Mouse (Mus musculus): ENCODE measurements at regions not wholly inside any gene's neighbourhood (a gene's known extent, or its start where the extent isn't known, plus 50 kb on each side); places are given as distances from the start of the nearest gene placed in this dataset.

GRCm38 (mm10) chr11:6785471-6785870 lies 52.0 kb downstream of the Gm11983 start:
- no peak for DNase-seq (ENCODE audit: low read depth, low spot score)

GRCm38 (mm10) chr11:6782826-6783225 lies 54.6 kb downstream of the Gm11983 start:
- DNase-seq (ENCODE audit: low read depth, low spot score): no peak

GRCm38 (mm10) chr11:6779752-6780151 lies 57.7 kb downstream of the Gm11983 start:
- DNase-seq (ENCODE audit: low read depth, low spot score): no peak

DNA sequence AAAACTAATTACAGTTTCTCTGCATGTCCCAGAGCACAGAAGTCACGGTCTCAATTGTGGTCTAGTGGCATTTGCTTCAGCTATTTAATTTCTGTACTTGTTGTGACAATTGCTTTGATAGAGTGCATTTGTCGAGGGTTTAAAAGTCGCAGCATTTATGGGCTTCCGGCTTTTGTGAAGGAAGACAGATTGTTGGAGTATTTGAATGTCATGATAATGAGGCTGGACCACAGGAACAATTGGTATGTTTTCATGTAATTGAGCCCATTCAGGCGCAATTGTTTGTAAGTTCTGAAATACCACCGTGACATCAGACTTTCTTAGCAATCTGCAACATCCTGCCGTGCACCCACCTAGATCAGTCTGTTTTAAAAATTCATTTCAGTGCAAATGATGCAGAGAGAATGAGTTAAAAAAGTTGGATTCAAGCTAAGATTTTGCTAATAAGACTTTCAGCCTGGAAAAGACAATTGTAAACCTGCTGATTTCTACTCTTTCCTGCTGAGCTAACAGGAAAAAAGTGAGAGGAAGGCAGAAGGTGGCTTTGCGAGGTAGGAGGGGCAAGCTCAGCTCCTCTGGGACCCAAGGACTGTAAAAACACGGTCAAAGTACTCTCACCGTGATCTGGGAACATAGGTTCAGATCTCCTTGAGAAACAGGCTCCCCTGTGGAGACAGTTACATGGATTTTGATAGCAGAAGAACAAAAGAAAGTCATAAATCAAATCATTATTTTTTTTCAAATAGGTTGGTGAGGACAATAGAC lies 58.7 kb downstream of the Gm11983 start:
- no peak for DNase-seq (ENCODE audit: low read depth, low spot score)

DNA sequence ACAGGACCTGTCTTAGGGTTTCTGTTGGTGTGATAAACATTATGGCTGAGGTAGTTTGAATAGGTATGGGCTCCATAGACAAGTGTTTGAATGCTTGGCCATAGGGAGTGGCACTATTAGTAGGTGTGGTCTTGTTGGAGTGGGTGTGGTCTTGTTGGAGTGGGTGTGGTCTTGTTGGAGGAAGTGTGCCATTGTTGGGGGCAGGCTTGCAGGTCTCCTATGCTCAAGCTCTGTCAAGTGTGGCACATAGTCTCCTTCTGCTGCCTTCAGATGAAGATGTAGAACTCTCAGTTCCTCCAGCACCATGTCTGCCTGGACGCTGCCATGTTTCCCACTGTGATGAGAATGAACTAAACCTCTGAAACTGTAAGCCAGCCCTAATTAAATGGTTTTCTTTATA lies 59.9 kb downstream of the Gm11983 start:
- no peak for DNase-seq (ENCODE audit: low read depth, low spot score)

DNA sequence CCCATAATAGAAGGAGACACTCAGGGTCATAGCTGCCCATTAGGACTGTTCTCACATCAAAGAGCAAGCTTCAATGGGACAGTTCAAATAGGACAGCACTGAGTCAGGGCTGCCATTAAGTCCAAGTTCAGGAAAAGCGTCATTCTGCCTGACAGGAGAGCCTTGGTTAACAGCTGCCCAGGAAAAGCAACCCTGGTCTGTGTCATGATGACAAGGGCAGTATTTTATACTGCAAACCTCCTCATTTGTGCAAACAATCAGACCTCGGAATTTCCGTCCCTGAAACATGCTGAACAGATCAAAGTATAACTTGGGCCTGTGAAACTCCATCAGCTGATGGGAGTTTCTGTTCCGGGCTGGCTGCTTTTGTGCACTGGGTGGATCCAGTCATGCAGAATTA lies 62.8 kb downstream of the Gm11983 start:
- no peak for DNase-seq (ENCODE audit: low read depth, low spot score)

DNA sequence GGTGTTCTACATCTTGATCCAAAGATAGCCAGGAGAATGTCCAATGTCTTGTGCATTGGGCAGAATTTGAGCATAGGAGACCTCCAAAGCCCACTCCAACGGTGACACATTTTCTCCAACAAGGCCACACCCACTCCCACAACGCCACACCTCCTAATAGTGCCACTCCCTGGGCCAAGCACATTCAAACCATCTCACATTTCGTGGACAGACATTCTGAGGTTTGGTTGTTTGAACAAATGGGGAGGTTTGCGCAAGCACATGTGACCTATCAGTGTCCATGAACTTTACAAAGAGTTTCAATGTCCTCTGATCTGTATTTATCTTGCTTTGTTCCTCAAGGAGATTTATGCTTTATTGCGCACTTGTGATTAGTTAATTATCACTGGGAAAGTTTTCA lies 63.5 kb downstream of the Gm11983 start:
- no peak for DNase-seq (ENCODE audit: low read depth, low spot score)

DNA sequence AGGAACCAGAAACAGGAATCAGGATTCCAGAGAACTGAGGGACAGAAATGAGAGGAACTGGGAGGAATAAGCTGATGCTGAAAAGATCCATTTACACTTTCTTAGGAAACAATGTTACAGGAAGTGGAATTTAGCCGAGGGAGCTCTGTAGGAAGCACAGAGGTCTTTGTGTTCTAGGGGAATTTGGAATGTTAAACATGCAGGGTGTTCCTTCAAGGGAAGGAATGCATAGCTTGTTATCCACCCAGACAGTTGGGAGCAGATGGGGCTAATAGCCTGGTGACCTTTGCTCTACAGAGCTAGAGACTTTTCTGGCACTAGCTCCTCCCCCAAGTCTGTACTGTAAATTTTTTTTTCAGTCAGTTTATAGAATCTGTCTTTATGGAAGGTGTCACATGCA lies 64.1 kb downstream of the Gm11983 start:
- no peak for DNase-seq (ENCODE audit: low read depth, low spot score)

DNA sequence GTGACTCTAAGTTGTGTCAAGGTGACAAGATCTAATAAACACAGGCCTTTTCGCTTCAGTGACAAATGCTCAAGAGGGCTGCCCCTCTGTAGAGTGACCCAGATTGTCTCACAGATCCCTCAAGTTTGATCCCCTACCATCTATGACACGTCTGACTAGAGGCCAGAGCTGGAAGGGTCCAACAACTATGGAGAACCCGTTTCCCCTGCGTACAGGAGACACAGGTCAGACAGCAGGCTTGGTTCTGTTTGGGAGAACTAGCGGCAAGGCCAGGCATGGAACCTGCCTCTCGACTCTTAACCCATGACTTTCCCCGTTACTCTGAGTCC lies 68.1 kb downstream of the Gm11983 start:
- no peak for DNase-seq (ENCODE audit: low read depth, low spot score)

DNA sequence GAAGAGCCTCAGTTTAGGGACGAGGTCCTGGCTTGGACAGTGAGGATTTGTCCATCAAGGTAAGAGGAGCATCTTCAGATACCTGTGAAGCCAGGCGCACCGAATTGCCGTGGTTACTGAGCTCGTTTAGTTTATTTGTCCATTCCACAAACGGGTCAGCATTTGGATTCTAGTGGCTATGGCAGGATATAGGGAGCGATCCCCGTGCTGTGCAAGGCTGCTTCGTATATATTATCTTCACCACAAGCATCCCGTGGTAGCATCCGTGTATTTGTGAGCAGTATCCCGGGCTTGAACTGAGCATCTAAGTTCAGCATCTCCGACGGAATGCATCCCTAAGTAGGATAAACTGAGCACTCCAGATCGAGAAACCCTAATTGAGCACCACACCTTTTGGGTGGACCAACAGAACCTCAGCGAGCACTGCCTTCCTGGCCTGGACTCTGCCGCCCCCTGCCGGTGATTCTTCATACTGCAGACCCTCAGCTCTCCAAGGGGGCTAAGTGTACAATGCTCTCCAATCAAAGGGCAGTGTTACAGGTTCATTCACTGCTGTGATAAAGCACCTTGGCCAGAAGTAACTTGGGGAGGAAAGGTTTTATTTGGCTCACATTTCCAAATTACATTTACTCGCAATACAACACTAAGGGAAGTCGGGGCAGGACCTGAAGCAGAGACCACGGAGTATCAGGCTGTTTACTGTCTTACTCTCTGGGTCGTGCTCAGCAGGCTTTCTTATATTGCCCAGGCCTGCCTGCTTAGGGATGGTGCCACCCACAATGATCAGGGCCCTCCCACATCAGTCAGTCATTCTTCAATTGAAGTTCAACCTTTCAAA lies 68.6 kb downstream of the Gm11983 start:
- peak; percentile 38 for DNase-seq (ENCODE audit: low read depth, low spot score)

DNA sequence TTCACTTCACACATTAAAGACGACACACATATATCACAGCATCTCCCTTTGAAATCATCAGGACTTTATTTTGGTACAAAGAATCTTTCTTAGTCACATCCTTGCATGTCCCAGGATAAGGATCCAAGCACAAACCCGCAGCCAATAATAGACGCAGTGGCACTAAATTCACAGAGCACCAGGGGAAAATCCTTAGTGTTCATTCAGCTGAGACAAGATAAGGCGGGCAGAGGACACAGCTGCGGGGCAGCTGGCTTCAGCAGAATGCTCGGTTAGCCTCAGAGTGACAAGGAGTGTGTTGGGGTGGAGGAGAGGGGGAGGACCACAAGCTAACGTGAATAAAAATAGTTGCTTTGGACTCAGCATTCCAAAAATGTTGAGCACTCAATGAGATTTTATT lies 70.7 kb downstream of the Gm11983 start:
- DNase-seq (ENCODE audit: low read depth, low spot score): no peak

DNA sequence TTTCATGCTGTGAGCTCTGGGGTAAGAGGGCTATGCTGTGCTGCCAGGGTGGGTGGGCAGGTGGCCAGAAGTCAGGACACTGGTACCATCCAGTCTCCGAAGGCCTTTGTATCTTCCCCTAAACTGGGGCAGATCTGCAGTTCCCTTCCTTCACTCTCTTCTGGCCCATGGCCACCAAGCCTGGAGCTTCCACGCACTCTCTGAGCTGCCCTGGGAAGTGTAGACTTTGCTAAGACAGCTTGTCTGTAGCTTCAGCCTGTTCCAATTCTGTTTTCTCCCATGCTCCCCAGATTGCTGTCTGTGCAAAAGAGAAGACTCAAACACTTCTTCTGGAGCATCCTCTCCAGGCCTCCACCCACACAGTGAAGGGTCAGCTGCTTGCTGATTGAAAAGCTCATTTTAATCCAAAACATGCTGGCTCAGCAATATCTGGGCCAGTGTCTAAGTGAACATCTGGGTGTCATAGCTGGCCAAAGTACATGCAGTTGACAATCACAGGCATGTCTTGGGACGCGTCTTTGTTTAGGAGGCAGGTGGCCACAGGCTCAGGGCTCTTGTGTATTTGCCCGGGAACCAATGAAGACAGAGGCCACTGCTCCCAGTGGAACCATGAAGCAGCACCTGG lies 72.0 kb downstream of the Gm11983 start:
- DNase-seq (ENCODE audit: low read depth, low spot score): no peak

GRCm38 (mm10) chr11:6764186-6764585 lies 73.3 kb downstream of the Gm11983 start:
- DNase-seq (ENCODE audit: low read depth, low spot score): no peak

GRCm38 (mm10) chr11:6763001-6763400 lies 74.5 kb downstream of the Gm11983 start:
- no peak for DNase-seq (ENCODE audit: low read depth, low spot score)

DNA sequence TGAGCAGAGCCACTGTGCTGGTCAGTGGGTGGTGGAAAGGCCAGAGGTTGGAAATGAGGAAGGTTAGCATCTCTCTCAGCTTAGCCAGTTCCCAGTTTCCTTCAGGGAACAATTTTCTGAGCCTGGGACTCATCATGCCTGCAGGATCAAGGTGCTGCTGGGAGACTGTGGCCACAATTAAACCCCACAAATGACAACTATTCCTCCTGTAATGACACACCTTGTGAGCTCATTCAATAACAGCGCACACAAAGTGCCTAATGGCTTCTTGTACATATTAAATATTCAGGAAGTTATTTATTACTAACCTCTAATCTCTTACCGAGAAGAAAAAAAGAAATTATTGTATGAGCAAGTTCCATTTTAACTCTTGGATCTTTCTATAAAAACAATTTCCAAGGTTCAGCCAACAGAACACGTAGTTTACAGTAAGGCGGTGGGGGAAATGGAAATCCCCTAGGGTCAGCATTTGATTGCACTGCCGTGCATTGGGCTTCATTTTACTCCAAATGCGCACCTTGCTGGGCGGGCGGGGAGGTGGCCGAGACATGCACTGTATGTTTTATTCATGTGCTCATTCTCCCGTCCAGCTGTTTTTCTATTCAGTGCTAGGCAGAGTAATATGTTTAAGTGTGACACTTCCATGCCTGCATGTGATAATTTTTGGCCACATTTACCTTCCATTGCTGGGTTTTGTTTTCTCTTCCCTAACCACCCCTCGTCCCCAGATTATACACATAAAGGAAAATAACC lies 75.4 kb downstream of the Gm11983 start:
- no peak for DNase-seq (ENCODE audit: low read depth, low spot score)

DNA sequence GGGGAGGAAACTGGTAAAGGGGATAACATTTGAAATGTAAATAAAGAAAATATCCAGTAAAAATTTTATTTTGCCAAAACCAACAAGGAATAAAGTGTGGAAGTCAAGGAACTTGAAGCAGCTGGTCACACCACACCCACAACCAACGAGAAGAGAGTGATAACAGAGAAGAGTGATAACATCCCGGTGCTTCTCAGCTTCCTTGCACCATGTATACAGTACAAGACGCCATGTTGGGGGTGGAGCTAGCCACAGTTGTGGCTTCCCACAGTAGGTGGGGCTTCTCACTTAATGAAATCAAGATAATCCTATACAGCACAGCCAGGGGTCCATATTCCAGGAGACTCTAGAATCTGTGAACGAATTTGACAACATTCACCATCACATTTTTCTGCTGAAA lies 77.9 kb downstream of the Gm11983 start:
- no peak for DNase-seq (ENCODE audit: low read depth, low spot score)

GRCm38 (mm10) chr11:6739439-6739838 lies 81.1 kb downstream of the Ramp3 start:
- DNase-seq (ENCODE audit: low read depth, low spot score): no peak

- DNase-seq (ENCODE audit: low read depth, low spot score): no peak
These were observed 80.3 kb downstream of the Ramp3 start for GRCm38 (mm10) chr11:6738581-6738980.

DNA sequence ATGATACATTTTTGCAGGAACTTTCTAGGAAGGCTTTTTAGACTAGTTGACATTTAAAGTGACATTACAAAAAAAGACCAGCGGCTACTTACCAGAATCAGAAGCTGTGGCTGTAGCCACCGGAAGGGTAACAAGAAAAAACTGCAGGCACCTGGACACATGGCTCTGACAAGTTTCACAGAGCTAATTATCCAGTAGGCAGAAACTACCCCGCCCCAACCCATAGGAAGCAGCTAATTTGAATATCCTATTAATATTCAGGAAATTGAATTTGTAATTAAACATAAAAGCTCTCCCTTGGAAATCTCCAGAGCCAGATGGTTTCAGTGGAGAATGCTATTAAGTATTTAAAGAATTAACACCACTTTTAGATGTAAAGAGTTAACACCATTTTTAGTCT lies 79.8 kb downstream of the Ramp3 start:
- DNase-seq (ENCODE audit: low read depth, low spot score): no peak

DNA sequence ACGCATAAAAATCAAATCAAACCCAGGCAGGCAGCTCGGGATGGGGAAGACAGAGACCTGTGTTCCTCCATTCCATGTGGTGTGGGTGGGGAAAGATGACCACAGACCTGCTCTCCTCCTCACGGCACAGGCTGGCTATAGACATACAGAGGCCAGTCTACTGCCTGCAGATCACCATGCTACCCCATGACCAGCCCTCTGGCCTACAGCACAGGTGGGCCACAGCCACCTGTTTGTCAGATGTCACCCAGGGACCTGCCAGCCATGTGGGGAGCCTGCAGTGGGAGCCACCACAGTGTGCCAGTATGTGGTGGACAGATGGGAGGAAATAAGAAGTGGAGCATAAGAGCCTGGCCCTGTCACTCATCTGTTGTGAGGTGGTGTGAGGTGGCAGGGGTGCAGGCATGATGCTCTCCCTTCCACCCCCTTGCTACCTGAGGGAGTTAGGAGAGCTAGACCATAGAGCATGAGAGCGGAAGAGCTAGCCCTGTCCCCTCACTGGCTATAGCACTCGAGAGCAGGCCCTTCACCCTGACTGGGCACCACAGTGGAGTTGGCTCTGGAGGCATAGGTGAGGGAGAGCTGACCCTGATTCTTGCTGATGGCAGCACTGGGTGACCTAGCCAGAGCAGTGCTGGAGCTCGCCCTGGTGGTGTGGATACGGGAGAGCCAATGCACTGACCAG lies 76.6 kb downstream of the Ramp3 start:
- DNase-seq (ENCODE audit: low read depth, low spot score): no peak

- no peak for DNase-seq (ENCODE audit: low read depth, low spot score)
These were observed 73.2 kb downstream of the Ramp3 start for GRCm38 (mm10) chr11:6731505-6731904.

Measured in embryo, embryonic 11.5 days (tissue).